Mouse (Mus musculus) lung, postnatal 4 days (tissue): ENCODE data around the gene Irak2.

Experiments
- DNase-seq, 2 experiments: peaks; one replicate each; pipeline ENCODE4 v3.0.0; 2021

Irak2 gene

GRCm38 (mm10) chr6:113638302-113639040 lies at the start of gene Irak2:
TSS of gene Irak2 (plus strand) at chr6:113638467.
- peak; percentile 96 to 98 for DNase-seq

DNA sequence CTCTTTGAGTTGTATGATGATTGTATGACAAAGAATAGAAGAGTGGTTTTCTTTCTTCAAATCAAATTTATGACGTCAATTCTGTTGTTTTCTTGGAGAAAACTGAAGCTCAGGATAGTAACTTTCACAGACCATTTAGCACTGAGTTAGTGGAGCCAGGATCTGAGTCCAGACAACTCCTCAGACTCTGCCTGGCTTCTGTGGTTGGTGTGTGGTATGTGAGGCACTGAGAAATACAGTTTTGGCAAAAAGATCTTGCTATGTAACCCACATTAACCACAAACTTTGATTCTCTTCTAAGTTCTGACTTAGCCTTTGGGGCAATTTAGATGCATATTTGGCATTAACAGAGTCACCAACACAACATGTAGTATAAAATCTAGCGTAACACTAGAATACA lies 45.6 kb upstream of the Irak2 start:
- DNase-seq: no peak

DNA sequence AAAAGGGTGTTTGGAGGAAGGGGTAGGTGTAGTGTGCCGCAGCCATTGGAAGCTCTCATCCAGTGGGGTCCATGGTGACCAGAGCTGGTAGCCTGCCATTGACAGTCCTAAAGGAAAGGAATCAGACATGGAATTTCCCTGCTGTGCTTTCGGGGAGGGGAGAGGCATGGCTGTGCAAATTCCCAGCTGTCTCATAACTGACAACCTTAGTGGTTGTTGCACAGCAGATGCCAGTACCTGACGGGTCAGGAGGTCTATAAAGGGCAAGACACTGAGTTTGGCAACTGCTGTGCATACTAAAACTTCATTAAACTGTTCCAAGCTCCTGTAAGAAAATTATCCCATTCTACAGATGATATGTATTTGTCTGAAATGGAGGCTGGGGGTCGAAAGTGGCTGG lies 40.3 kb upstream of the Irak2 start:
- DNase-seq: no peak

GRCm38 (mm10) chr6:113599833-113600232 lies 38.4 kb upstream of the Irak2 start:
- no peak for DNase-seq

DNA sequence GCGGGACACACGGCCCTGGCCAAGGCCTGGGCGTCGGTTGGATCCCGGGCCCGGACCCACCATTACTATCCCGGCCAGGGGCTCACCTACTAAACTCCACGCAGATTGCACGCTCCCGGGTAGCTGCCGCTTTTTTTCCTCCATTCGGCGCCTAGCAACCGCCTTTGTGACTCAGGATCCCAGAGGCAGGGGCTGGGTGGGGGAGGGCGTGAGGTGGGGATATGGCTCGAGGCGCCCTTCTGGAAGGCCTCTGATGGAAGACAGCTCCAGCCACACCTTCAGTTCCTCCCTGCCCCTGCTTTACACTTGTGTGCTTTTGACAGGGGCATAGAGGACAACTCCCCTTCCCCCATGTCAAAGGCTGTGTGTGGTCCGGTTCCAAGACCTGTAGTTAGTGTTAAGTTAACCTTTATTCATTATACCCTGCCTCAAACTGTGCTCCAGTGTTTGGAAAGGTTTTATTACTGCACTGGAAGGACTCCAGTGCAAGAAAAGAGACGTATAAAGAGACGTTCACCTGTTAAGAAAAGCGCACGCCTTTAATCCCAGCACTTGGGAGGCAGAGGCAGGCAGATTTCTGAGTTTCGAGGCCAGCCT lies 37.6 kb upstream of the Irak2 start, which contains the start of gene Fancd2os:
Gene Fancd2os, minus strand, starts transcription at position 173 of the 597 bp plus-strand sequence.
- DNase-seq: no peak

DNA sequence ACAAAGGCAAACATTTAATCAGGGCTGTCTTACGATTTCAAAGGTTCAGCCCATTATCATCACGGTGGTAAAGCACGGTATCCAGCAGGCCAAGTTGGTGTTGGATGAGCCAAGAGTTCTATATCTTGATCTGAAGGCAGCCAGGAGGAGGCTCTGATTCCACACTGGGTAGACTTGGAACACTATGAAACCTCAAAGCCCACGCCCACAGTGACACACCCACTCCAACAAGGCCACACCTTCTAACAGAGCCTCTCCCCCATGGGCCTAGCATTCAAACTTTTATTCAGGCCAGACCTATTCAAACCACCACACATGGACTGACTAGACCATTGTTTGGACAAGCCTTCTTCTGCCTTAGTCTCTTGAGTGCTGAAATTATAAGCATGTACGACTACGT lies 35.4 kb upstream of the Irak2 start:
- no peak for DNase-seq

GRCm38 (mm10) chr6:113603993-113604392 lies 34.3 kb upstream of the Irak2 start:
- no peak for DNase-seq

DNA sequence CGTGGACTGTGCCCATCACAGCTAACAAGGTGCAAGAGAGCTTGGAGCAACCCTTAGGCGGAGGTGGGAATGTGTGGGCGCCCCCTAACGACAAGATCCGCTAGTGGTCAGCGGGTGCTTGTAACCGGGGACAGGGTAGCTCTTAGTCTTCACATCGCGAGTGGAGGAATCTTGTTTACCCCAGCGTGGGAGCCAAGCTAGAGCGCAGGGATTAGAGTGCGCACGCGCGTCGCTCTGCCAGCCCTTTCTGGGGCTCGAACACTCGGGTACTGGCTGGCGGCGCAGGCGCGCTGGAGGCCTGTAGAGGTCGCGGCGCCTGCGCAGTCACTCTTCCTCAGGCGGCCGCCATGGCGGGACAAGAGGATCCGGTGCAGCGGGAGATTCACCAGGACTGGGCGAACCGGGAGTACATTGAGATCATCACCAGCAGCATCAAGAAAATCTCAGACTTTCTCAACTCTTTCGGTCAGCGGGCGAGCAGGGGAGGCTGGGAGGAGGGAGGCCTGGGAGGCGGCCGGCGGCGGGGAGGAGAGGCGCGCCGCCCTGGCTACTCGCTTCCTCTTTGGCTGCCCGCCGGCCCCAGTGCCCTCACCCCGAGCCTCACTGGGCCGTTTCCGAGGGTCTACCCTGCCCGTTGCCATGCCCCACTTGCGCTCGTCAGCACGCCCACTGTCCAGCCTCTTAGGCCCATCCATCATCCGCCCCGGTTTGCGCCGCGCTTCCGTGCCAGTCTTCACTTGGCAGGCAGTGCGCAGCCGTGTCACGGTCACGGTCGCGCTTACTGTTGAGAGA lies 33.6 kb upstream of the Irak2 start, which contains the start of gene Brk1:
Gene Brk1, plus strand, starts transcription at position 341 of the 792 bp plus-strand sequence.
- peak; percentile 89 to 91 for DNase-seq

DNA sequence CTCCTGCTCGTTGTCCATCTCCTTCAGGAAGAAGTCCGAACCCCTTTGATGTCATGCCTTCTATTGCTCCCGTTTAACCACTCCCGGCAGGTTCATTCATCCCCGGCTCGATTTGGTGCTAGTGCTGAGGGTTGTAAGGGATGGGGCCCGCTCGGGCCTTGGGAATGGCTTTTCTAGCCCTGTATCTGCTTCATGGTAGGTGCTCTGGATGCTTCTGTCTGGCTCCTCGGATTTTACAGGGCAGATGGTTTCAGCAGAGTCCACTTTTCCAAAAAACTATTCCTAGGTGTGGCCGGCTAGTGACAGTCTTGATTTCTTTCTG lies 33.1 kb upstream of the Irak2 start:
- no peak for DNase-seq

DNA sequence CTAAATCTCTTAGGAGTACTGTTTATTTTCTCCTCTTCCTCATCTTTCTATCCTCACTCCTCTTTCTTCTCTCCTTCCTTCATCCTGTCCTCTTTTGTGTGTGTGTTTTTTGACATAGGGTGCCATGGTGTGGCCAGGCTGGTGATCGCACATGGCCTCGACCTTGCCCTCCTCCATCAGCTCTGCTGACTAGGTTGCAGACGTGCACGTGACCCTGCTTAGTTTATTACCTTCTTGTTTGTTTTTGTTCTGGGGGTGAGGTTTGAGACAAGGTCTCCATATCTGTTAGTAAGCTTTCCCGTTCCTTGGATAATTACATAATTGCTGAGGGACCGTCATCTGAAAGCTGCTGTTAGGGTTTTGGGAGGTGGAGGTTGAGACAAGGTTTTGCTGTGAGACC lies 29.4 kb upstream of the Irak2 start:
- DNase-seq: no peak

DNA sequence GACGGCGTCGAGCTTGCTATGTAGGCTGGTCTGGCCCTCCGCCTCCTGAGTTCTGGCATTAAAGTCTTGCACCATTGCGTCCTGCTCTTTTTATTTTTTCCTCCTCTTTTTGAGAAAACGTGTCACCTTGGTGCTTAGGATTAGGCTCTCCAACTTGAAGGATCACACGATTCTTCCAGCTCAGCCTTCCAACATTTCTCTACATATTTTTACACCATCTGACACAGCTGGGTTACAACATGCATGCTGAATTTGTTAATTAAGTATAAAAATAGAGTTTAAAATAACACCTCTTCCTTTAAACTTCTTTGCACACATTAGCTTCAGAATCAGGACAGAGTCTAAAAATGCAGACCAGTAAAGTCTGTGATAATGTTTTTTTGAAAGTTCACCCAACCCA lies 29.0 kb upstream of the Irak2 start:
- no peak for DNase-seq

DNA sequence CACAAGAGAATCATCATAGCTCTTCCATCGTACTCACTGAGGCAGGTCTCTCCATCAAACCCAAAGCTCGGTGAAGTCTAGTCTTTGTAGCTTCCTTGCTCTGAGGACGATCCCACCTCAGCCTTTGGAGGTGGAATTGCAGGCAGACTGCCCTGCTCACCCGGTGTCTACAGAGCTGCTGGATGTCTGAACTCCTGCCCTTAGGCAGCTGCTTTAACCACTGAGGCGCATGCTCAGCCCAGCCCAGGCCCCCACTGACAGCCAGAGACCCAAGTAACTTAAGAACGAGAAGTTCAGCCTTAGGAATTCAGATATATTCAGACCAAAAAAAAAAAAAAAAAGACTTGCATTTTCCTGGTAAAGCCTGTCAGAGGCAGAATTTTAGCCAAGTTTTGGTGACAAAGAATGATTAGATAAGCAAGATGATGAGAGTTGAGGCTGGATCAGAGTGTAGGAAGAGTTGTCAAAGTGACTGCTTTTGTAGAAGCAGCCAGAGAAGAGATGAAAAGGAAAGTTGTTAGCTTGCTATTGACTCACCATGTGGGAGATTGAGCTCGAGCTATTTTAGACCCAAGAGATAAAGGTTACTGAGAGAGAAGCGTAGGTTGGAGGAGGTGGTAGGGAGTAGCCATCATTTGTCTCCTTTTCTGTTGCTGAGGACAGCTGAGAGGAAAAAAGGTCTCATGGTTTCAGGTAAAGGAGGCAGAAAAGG lies 25.9 kb upstream of the Irak2 start:
- no peak for DNase-seq

DNA sequence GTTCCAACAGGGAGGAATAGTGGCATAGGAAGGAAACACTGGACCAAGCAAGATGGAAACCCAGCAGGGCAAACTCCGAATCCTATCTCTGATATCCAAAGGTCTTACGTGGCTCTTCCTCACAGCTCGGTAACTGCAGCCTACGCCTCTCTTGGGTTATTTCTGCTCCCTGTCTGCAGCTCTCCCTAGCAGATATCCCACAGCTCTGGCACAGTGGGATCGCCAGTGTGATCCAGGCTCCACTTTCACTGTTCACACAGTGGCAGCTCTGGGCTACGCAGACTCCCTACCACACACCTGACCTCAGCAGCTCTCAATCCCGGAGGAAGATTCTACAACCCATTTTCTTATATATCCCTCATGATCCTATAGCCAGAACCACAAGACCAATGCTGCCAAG lies 24.1 kb upstream of the Irak2 start:
- no peak for DNase-seq

GRCm38 (mm10) chr6:113614997-113615396 lies 23.3 kb upstream of the Irak2 start:
- DNase-seq: no peak

DNA sequence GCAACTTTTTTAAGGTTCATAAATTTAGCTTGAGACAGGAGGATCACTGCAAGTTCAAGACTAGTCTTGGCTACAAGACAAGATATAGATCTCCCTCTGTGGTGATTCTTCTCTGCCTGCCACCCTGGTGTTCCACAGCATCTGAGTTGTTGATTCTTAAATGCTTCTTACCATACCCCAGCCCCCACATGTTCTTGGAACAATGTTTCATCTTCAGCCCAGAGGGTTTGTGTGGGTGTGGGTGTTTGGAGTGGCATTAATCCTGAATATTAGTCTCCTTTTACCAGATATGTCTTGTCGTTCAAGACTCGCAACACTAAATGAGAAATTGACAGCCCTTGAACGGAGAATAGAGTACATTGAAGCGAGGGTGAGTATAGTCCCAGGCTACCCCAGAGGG lies 22.8 kb upstream of the Irak2 start:
- no peak for DNase-seq

- no peak for DNase-seq
Measured at GRCm38 (mm10) chr6:113623386-113623785, 14.9 kb upstream of the Irak2 start.

DNA sequence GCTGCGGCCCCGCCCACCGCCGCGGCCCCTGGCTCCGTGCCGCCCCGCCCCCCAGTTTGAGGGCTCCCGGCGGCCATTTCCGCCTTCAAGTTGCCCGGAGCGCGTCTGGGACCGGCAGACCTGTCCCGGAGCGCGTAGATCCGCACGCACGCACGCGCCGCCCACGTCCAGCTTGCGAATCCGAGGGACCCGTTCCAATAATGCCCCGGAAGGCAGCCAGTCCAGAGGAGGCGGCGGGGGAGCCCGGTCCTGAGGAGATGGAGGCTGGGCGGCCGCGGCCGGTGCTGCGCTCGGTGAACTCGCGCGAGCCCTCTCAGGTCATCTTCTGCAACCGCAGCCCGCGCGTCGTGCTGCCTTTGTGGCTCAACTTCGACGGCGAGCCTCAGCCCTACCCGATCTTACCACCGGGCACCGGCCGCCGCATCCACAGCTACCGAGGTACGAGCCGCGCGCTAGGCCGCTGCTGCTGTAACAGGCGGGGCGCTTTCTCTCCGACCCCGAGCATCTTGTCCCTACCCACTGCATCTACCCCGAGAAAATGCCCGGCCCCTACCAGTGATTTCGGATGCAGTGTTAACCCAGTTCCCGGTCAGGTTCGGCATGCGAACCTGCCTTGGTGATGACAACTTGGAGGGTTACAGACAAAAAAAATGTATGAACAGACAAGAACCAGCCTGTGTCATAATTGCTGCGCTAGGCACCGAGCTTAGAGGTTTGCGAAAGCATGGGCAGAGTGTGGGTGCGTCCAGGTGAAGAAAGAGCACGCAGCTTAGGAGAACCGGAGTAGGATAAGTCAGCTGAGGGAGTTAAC lies 14.1 kb upstream of the Irak2 start, which contains the start of gene Vhl:
Gene Vhl, plus strand, starts transcription at position 19 of the 811 bp plus-strand sequence.
- DNase-seq: peak; percentile 89 to 94

GRCm38 (mm10) chr6:113624989-113625770 lies 13.1 kb upstream of the Irak2 start:
- DNase-seq: no peak

GRCm38 (mm10) chr6:113630322-113630721 lies 7.9 kb upstream of the Irak2 start:
- no peak for DNase-seq

GRCm38 (mm10) chr6:113632863-113633262 lies 5.4 kb upstream of the Irak2 start:
- no peak for DNase-seq

- no peak for DNase-seq
Measured at GRCm38 (mm10) chr6:113639201-113639600, 934 bp downstream of the Irak2 start.
